Mouse (Mus musculus) forebrain, embryonic 14.5 days (tissue): ENCODE data around the gene Malrd1. TPM values are rescaled to one million over a fixed set of nuclear protein-coding genes. Genes with fewer than 3 reads are reported as not detected.

Source experiments
- ATAC-seq: fragments of 200-750 bp; cut with Nextera tagmentation; 2 replicates; pipeline ENCODE4 v1.8.0; 2017; ENCODE audit warnings: mild to moderate bottlenecking, moderate library complexity
- DNase-seq: peaks from one replicate; pipeline ENCODE4 v3.0.0-alpha.2; 2015; ENCODE audit warnings: low spot score
- H3K27ac ChIP-seq: fragments of 300-500 bp; sonication (generic); 2 replicates; pipeline ENCODE4 v1.5.1; 2014; ENCODE audit warnings: low read depth, mild to moderate bottlenecking, control low read depth, low read length, moderate library complexity
- H3K27me3 ChIP-seq: fragments of 300-500 bp; sonication (generic); replicated peaks from 2 replicates; pipeline ENCODE4 v1.6.1; 2014; ENCODE audit warnings: low read length, control low read depth, mixed read lengths; ENCODE audit not compliant: control insufficient read depth, insufficient read depth
- H3K36me3 ChIP-seq: fragments of 300-500 bp; sonication (generic); 2 replicates; pipeline ENCODE4 v1.6.1; 2014; ENCODE audit warnings: low read length, control low read depth; ENCODE audit not compliant: control insufficient read depth, insufficient read depth
- H3K4me1 ChIP-seq: fragments of 300-500 bp; sonication (generic); 2 replicates; pipeline ENCODE4 v1.6.1; 2014; ENCODE audit warnings: antibody characterized with exemption, low read length, control low read depth; ENCODE audit not compliant: control insufficient read depth, insufficient read depth
- H3K4me2 ChIP-seq: fragments of 300-500 bp; sonication (generic); 2 replicates; pipeline ENCODE4 v1.6.1; 2014; ENCODE audit warnings: mild to moderate bottlenecking, control low read depth, low read length
- H3K4me3 ChIP-seq: fragments of 300-500 bp; sonication (generic); 2 replicates; pipeline ENCODE4 v1.5.1; 2014; ENCODE audit warnings: low read depth, low read length, control low read depth
- H3K9ac ChIP-seq: fragments of 300-500 bp; sonication (generic); 2 replicates; pipeline ENCODE4 v1.6.1; 2014; ENCODE audit warnings: mild to moderate bottlenecking, low read length, control low read depth, moderate library complexity
- H3K9me3 ChIP-seq: fragments of 300-500 bp; sonication (generic); replicated peaks from 2 replicates; pipeline ENCODE4 v1.6.1; 2016; ENCODE audit warnings: low read length, control low read depth, mixed read lengths; ENCODE audit not compliant: control insufficient read depth
- WGBS: fragments of 180-500 bp; shearing (Covaris S2); extraction: QIAGEN DNeasy Blood & Tissue Kit; methylation state at CpG from one replicate; pipeline ENCODE4 v1.1.7; 2014; 5-methylcytosine and 5-hydroxymethylcytosine counted together
- polyA plus RNA-seq: library from polyadenylated mRNA; unstranded; fragments of >200 nt; fragmentation: Nextera tagmentation; extraction: Ambion mirVana; gene quantifications from 2 replicates; pipeline ENCODE4 v1.2.1, GENCODE M21; 2014

Malrd1 gene
- polyA plus RNA-seq, 1 experiment from 2014 or later, result 0.03 TPM

- H3K9ac ChIP-seq, result no peak overlapping the region
- ATAC-seq, result no peak
- no peaks in the 10 kb centered on the region for H3K9me3 ChIP-seq
- WGBS, result 88% methylated on average over 3 of the region's 3 CpGs
- DNase-seq, result no peak
- H3K27me3 ChIP-seq, result no peaks in the 10 kb centered on the region
- H3K27ac ChIP-seq, result no peak overlapping the region
- no peak overlapping the region for H3K4me2 ChIP-seq
- no peaks in the 10 kb centered on the region for H3K36me3 ChIP-seq
- no peaks in the 10 kb centered on the region for H3K4me1 ChIP-seq
- H3K4me3 ChIP-seq, result no peak overlapping the region
Measured at GRCm38 (mm10) chr2:16214111-16214510, 687.8 kb downstream of the Malrd1 start.

- Histone ChIP-seq H3K27me3 (no peaks in the 10 kb centered on the region), H3K4me1 (no peaks in the 10 kb centered on the region), H3K36me3 (no peaks in the 10 kb centered on the region), H3K4me2 (no peak overlapping the region), H3K9ac (no peak overlapping the region), H3K9me3 (no peaks in the 10 kb centered on the region), H3K27ac (no peak overlapping the region), H3K4me3 (no peak overlapping the region)
- DNase-seq (no peak), ATAC-seq (no peak)
- 78% methylated on average over 1 of the region's 1 CpGs for WGBS
Measured at GRCm38 (mm10) chr2:16228187-16228832, 702.0 kb downstream of the Malrd1 start.

GRCm38 (mm10) chr2:16240861-16241260 is 714.6 kb downstream of the Malrd1 start:
- 78% methylated on average over 1 of the region's 1 CpGs for WGBS
- no peak overlapping the region for H3K4me2 ChIP-seq
- no peak for DNase-seq

DNA sequence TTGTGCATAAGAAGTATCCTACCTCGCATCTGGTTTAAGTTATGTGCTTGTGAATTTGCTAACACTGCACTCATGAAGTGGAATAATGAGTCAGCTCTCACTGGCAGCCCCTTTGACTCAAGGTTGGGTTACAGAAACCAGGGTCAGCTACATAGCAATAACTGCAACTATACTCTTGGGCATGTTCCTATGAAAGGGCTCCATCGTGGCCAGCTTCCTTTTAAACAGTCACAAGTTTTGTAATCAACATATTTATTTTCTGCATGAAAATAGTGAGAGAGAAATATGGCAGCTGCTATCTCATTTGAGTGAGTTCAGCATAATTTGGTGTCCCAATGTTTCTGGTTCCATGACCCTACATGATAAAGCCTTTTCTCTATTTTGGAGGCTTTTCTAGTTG is 716.8 kb downstream of the Malrd1 start:
- no peak overlapping the region for H3K27ac ChIP-seq
- no peak for DNase-seq
- H3K4me1 ChIP-seq, result no peaks in the 10 kb centered on the region
- ATAC-seq, result no peak
- H3K27me3 ChIP-seq, result no peaks in the 10 kb centered on the region
- H3K9me3 ChIP-seq, result no peaks in the 10 kb centered on the region
- H3K36me3 ChIP-seq, result no peaks in the 10 kb centered on the region
- WGBS, result 83% methylated on average over 2 of the region's 2 CpGs
- H3K9ac ChIP-seq, result no peak overlapping the region
- no peak overlapping the region for H3K4me3 ChIP-seq
- no peak overlapping the region for H3K4me2 ChIP-seq

More at GRCm38 (mm10) chr2:16240861-16241260, 714.6 kb downstream of the Malrd1 start:
- ATAC-seq, result no peak
- H3K27me3 ChIP-seq, result no peaks in the 10 kb centered on the region
- no peak overlapping the region for H3K4me3 ChIP-seq
- H3K4me1 ChIP-seq, result no peaks in the 10 kb centered on the region
- H3K9me3 ChIP-seq, result no peaks in the 10 kb centered on the region
- no peak overlapping the region for H3K27ac ChIP-seq
- no peaks in the 10 kb centered on the region for H3K36me3 ChIP-seq
- H3K9ac ChIP-seq, result no peak overlapping the region

GRCm38 (mm10) chr2:16248861-16249260 is 722.6 kb downstream of the Malrd1 start:
- no peak overlapping the region for H3K27ac ChIP-seq
- DNase-seq (no peak), ATAC-seq (no peak)
- H3K4me3 ChIP-seq, result no peak overlapping the region
- no peak overlapping the region for H3K4me2 ChIP-seq
- H3K4me1 ChIP-seq, result no peaks in the 10 kb centered on the region
- H3K9ac ChIP-seq, result no peak overlapping the region
- H3K9me3 ChIP-seq, result no peaks in the 10 kb centered on the region
- H3K27me3 ChIP-seq, result no peaks in the 10 kb centered on the region
- H3K36me3 ChIP-seq, result no peaks in the 10 kb centered on the region
- 66% methylated on average over 3 of the region's 3 CpGs for WGBS

- ATAC-seq, result no peak
- Histone ChIP-seq H3K9me3 (no peaks in the 10 kb centered on the region), H3K9ac (no peak overlapping the region), H3K27ac (no peak overlapping the region), H3K4me3 (no peak overlapping the region), H3K36me3 (no peaks in the 10 kb centered on the region), H3K27me3 (no peaks in the 10 kb centered on the region), H3K4me2 (no peak overlapping the region), H3K4me1 (no peaks in the 10 kb centered on the region)
- no peak for DNase-seq
- WGBS, result 81% methylated on average over 1 of the region's 1 CpGs
Measured at GRCm38 (mm10) chr2:16252274-16252673, 726.0 kb downstream of the Malrd1 start.
